Mouse (Mus musculus): ENCODE measurements around the gene Ifitm6. TPM values are rescaled to one million over a fixed set of nuclear protein-coding genes. Genes with fewer than 3 reads are reported as not detected.

Ifitm6 gene
- total and polyA plus RNA-seq, 3 experiments = not detected

DNA sequence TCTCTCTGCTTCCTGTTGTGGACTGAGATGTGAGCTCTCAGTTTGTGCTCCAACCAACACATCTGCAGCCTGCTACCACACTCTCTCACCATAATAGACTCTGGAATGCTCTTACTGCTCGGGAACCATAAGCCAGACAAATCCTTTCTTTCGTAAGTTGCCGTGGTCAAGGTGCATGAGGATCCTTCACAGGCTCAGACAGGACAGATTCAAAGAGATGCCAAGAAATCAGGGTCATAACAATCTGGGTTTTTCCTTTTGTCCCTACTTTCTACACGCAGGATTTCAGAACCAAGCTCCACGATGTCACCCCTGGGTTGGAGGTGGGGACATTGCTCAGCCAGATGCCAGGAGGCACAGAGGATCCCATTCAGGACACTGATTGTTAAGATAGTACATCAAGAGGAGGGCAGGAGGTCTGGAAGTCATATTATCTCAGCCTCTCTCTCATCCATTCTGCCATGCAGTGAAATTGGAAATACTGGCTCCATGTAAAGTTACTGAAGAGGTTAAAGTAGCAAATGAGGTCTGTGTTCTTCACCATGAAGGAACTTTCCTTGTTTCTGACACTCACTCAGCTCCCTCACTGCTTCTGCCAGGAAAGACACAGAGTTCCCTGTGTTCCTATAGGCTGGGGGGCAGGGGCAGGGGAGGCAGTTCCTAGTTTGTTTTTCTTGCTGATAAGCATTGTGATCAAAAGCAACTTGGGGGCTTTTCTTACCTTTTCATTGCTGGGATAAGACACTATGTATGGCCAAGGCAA is 14.3 kb downstream of the Ifitm6 start:
- peaks cover 14 to 27% of the 10 kb centered on the region in 2 experiments for H3K4me1 ChIP-seq (ENCODE audit: control insufficient read depth in 1 of 2, insufficient read depth in 2 of 2)
- H3K4me3 ChIP-seq (replicated peaks in 1 of 3; ENCODE audit: low read depth in 2 of 3, low read length in 2 of 3, poor library complexity in 1 of 3) = no peak overlapping the region
- H3K79me2 ChIP-seq (replicated peaks; ENCODE audit: control insufficient read depth, extremely low read depth, insufficient read depth, poor library complexity, severe bottlenecking) = no peaks in the 10 kb centered on the region
- H3K36me3 ChIP-seq (replicated peaks in 1 of 2; ENCODE audit: control insufficient read depth in 1 of 2, insufficient read depth in 1 of 2, low read length in 1 of 2) = no peaks in the 10 kb centered on the region
- no peak for TF ChIP-seq SIN3A (IDR thresholded peaks at IDR 0.05; ENCODE audit: low read length)
- no peak for TF ChIP-seq ZKSCAN1 (IDR thresholded peaks at IDR 0.05; ENCODE audit: borderline replicate concordance, low read depth, low read length)
- no peak for TF ChIP-seq IRF4 (IDR thresholded peaks at IDR 0.05; ENCODE audit: low read depth, low read length)
- in situ Hi-C loops (cut with MboI; ENCODE audit: low pct_ligation_motif_present, low pct_unique_long_range_greater_than_20kb, low sequenced_read_pairs) = no loop called here
- H3K9me3 ChIP-seq (replicated peaks; ENCODE audit: low read length) = peaks cover 2% of the 10 kb centered on the region
- H3K27ac ChIP-seq (ENCODE audit: insufficient read depth, low read depth) = no peak overlapping the region
- DNase-seq (ENCODE audit: extremely low read depth) = no peak
- H3K9ac ChIP-seq (ENCODE audit: insufficient read depth, low read depth) = no peak overlapping the region
- no peak overlapping the region for H3K4me2 ChIP-seq (ENCODE audit: insufficient read depth, low read depth, poor library complexity, severe bottlenecking)
- peaks cover 10% of the 10 kb centered on the region for H3K27me3 ChIP-seq (replicated peaks)
- dilution Hi-C loops (cut with MboI; ENCODE audit: extremely low pct_ligation_motif_present, extremely low pct_unique_long_range_greater_than_20kb, low sequenced_read_pairs) = no loop called here

GRCm38 (mm10) chr7:141000881-141001708 is 16.6 kb downstream of the Ifitm6 start:
- dilution Hi-C loops (cut with MboI; ENCODE audit: extremely low pct_ligation_motif_present, extremely low pct_unique_long_range_greater_than_20kb, low sequenced_read_pairs) (no loop called here), in situ Hi-C loops (cut with MboI; ENCODE audit: low pct_ligation_motif_present, low pct_unique_long_range_greater_than_20kb, low sequenced_read_pairs) (no loop called here)
- TF ChIP-seq POLR2A (IDR thresholded peaks at IDR 0.05; ENCODE audit: low read depth, low read length) = peak; percentile 37; the same call in 1 of the 2 replicates
- peak; percentile 35 for TF ChIP-seq SMC3 (IDR thresholded peaks at IDR 0.05; ENCODE audit: low read depth, low read length)
- TF ChIP-seq ZMIZ1 (IDR thresholded peaks at IDR 0.05; ENCODE audit: low read depth, low read length) = peak; percentile 58; the same call in 1 of the 2 replicates
- peak in 1 of 2 experiments; percentile 55; a peak in 2 of 4 replicates for TF ChIP-seq CTCF (conservative IDR thresholded peaks at IDR 0.05 in 1 of 2, IDR thresholded peaks at IDR 0.05 in 1 of 2; ENCODE audit: low read depth in 2 of 2, low read length in 2 of 2)
- TF ChIP-seq MEF2A (IDR thresholded peaks at IDR 0.05; ENCODE audit: borderline replicate concordance, low read depth, low read length) = no peak
- peak; percentile 85 for TF ChIP-seq ZNF384 (IDR thresholded peaks at IDR 0.05; ENCODE audit: low read depth, low read length)
- no peak for TF ChIP-seq MXI1 (IDR thresholded peaks at IDR 0.05; ENCODE audit: low read depth, low read length)
- no peak for TF ChIP-seq TCF12 (IDR thresholded peaks at IDR 0.05; ENCODE audit: low read depth, low read length)
- no peak for TF ChIP-seq EP300 (IDR thresholded peaks at IDR 0.05; ENCODE audit: low read length)
- TF ChIP-seq RAD21 (IDR thresholded peaks at IDR 0.05; ENCODE audit: low read depth, low read length) = peak; percentile 10
- peaks cover 2% of the 10 kb centered on the region for H3K9me3 ChIP-seq (replicated peaks; ENCODE audit: low read length)
- H3K79me2 ChIP-seq (replicated peaks; ENCODE audit: control insufficient read depth, extremely low read depth, insufficient read depth, poor library complexity, severe bottlenecking) = no peaks in the 10 kb centered on the region
- no peak overlapping the region for H3K9ac ChIP-seq (ENCODE audit: insufficient read depth, low read depth)
- H3K27ac ChIP-seq (ENCODE audit: insufficient read depth, low read depth) = no peak overlapping the region
- H3K36me3 ChIP-seq (replicated peaks in 1 of 2; ENCODE audit: control insufficient read depth in 1 of 2, insufficient read depth in 1 of 2, low read length in 1 of 2) = no peaks in the 10 kb centered on the region
- peak; percentile 38 for DNase-seq (ENCODE audit: extremely low read depth)
- H3K4me3 ChIP-seq (replicated peaks in 1 of 3; ENCODE audit: low read depth in 2 of 3, low read length in 2 of 3, poor library complexity in 1 of 3) = no peak overlapping the region
- H3K4me1 ChIP-seq (ENCODE audit: control insufficient read depth in 1 of 2, insufficient read depth in 2 of 2) = peaks cover 16 to 32% of the 10 kb centered on the region in 2 experiments
- H3K27me3 ChIP-seq (replicated peaks) = no peaks in the 10 kb centered on the region
- no peak overlapping the region for H3K4me2 ChIP-seq (ENCODE audit: insufficient read depth, low read depth, poor library complexity, severe bottlenecking)
